Mouse (Mus musculus): ENCODE results near the gene Dock9.

- TF ChIP-seq POLR2A (IDR thresholded peaks at IDR 0.05; ENCODE audit: insufficient read depth, low read depth, low read length) = no peak
- TF ChIP-seq CTCF (IDR thresholded peaks at IDR 0.05; ENCODE audit: insufficient read depth, low read depth, low read length) = no peak
Measured at GRCm38 (mm10) chr14:121617645-121618390, 179.8 kb downstream of the Dock9 start.

All from olfactory bulb, adult 2 months (tissue).